Mouse (Mus musculus) heart, adult 2 months (tissue): ENCODE data around the gene Ttc9c.

Source experiments
- CTCF ChIP-seq: fragments of 200-600 bp; IDR thresholded peaks from 2 replicates; pipeline ENCODE4 v1.8.1; 2022; ENCODE audit warnings: antibody characterized with exemption, mild to moderate bottlenecking, moderate library complexity
- POLR2A ChIP-seq: fragments of 200-500 bp; IDR thresholded peaks from 2 replicates; pipeline ENCODE4 v1.6.1; 2011; ENCODE audit warnings: mild to moderate bottlenecking, low read depth, low read length, control low read depth; ENCODE audit not compliant: insufficient read depth

DNA sequence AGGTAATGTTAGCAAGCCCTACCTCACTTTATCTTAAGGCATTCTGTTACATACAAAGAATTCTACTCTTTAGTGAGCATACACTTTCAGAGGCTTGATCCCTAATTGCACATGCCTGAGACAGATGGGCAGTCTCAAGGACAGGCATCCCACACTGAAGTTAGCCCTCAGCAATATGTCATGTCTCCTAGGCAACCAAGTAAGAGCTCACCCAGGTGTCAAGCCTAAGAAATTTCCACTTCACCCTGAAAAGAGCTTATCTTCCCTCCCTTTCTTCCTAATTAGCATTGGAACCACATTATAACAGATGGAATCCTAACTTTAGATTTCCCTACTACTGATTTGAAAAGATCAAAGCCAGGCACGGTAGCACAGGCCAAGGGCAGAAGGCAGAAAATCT is 30.0 kb downstream of the Ttc9c start:
- TF ChIP-seq POLR2A, result no peak
- TF ChIP-seq CTCF, result no peak
